Mouse (Mus musculus) bone marrow macrophage, adult 2 months (primary cell): ENCODE measurements around the gene Smg5.

Source experiments
- CTCF ChIP-seq: IDR thresholded peaks from 2 replicates; pipeline ENCODE4 v1.5.1; 2012; ENCODE audit warnings: low read depth, mild to moderate bottlenecking, low read length, moderate library complexity
- POLR2A ChIP-seq: IDR thresholded peaks from 2 replicates; pipeline ENCODE4 v1.6.1; 2012; ENCODE audit warnings: mild to moderate bottlenecking, low read depth, low read length, borderline replicate concordance

DNA sequence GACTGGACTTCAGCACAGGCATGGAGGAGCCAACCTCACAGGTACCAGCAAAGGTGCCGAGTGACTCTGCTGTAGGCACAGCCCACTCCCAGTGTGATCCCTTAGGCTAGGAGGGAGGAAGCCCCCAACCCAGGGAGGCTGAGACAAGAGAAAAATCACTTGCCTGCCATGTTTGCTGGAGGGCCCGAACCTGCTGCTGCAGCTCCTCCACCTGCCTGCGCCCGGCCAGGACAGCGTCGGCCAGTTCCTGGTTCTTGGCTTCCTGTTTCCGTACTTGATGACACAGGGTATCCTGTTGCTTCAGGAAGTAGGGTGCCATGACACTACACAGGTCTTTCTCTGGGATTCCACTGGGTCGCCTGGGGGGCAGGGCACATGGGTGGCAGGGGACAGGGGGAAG lies 59.7 kb downstream of the Smg5 start:
- TF ChIP-seq CTCF, result no peak
- no peak for TF ChIP-seq POLR2A
